In genomic region chr10:43601039-43601438, GRCm38 (mm10) we compare ENCODE assay signal across 17 mouse cellular contexts. TPM values are rescaled to one million over a fixed set of nuclear protein-coding genes. Genes with fewer than 3 reads are reported as not detected.
DNase-seq lines count a peak whose midpoint lies in the region; ATAC-seq lines count a peak whose summit lies in the region.
"Had no signal": no experiment of that assay in that cellular context is flagged by ENCODE, and none has a peak within 500 bp of the region (broad histone marks: within the 10 kb centered on the region; RNA-seq: fewer than 3 reads in every experiment).

No protein-coding gene starts in this region.

- 0 out of 2 replicates have a peak overlapping the region, but pooled peaks have one; percentile 74 for H3K27ac ChIP-seq in embryonic facial prominence, embryonic 12.5 days
- H3K27ac ChIP-seq in embryonic facial prominence, embryonic 10.5 days (replicated peaks), result no peak overlapping the region; the same call in 1 of the 2 replicates
- peak overlapping the region; percentile 66 for H3K27ac ChIP-seq in hindbrain, embryonic 15.5 days (replicated peaks)
- no peak overlapping the region for H3K27ac ChIP-seq in hindbrain, embryonic 16.5 days (ENCODE audit: low read depth, low read length)
- 0 out of 2 replicates have a peak overlapping the region, but pooled peaks have one; percentile 38 for H3K27ac ChIP-seq in liver, embryonic 15.5 days (replicated peaks)
- no peak overlapping the region for H3K27ac ChIP-seq in liver, embryonic 11.5 days (ENCODE audit: low read depth, low read length)
- H3K27ac ChIP-seq: limb, embryonic 13.5 days; lung, embryonic 15.5 days had no signal

- no peak for ATAC-seq in embryonic facial prominence, embryonic 12.5 days (ENCODE audit: insufficient number of reproducible peaks, insufficient read depth, low FRiP score, low TSS enrichment)
- ATAC-seq in hindbrain, embryonic 15.5 days (ENCODE audit: low FRiP score, low read depth), result no peak
- no peak for ATAC-seq in hindbrain, embryonic 16.5 days
- ATAC-seq in liver, embryonic 15.5 days (ENCODE audit: insufficient read depth), result no peak
- ATAC-seq in liver, embryonic 11.5 days (replicated peaks; ENCODE audit: low FRiP score), result no peak
- ATAC-seq: midbrain, embryonic 13.5 days had no signal

- H3K4me3 ChIP-seq in embryonic facial prominence, embryonic 12.5 days, result no peak overlapping the region
- no peak overlapping the region for H3K4me3 ChIP-seq in embryonic facial prominence, embryonic 10.5 days
- no peak overlapping the region for H3K4me3 ChIP-seq in hindbrain, embryonic 15.5 days
- no peak overlapping the region for H3K4me3 ChIP-seq in hindbrain, embryonic 16.5 days (ENCODE audit: low read length)
- H3K4me3 ChIP-seq in liver, embryonic 15.5 days (replicated peaks), result no peak overlapping the region
- no peak overlapping the region for H3K4me3 ChIP-seq in liver, embryonic 11.5 days (ENCODE audit: low read depth, low read length)
- H3K4me3 ChIP-seq: heart, embryonic 12.5 days; limb, embryonic 13.5 days; lung, embryonic 15.5 days; midbrain, embryonic 13.5 days had no signal

- no peak for DNase-seq in embryonic facial prominence, embryonic 10.5 days (ENCODE audit: low spot score)
- DNase-seq in liver, embryonic 11.5 days (ENCODE audit: low spot score), result no peak
- DNase-seq in layer of hippocampus, postnatal 25 days (ENCODE audit: extremely low spot score in 1 of 2, low spot score in 1 of 2), result no peak
- no peak for DNase-seq in spleen, postnatal 14 days (ENCODE audit: low spot score in 2 of 2)
- DNase-seq: adrenal gland, postnatal 10 days; cerebellum, adult 18-20 months; gastrocnemius, postnatal 14 days; right cerebral cortex, postnatal 4 days had no signal

- no peak overlapping the region for H3K9ac ChIP-seq in embryonic facial prominence, embryonic 12.5 days
- no peak overlapping the region for H3K9ac ChIP-seq in hindbrain, embryonic 15.5 days
- no peak overlapping the region for H3K9ac ChIP-seq in hindbrain, embryonic 16.5 days (ENCODE audit: low read depth, low read length)
- no peak overlapping the region for H3K9ac ChIP-seq in liver, embryonic 15.5 days
- no peak overlapping the region for H3K9ac ChIP-seq in liver, embryonic 11.5 days (ENCODE audit: low read depth, low read length)
- H3K9ac ChIP-seq: heart, embryonic 12.5 days; lung, embryonic 15.5 days had no signal

- H3K4me2 ChIP-seq in embryonic facial prominence, embryonic 12.5 days (replicated peaks), result no peak overlapping the region
- no peak overlapping the region for H3K4me2 ChIP-seq in hindbrain, embryonic 15.5 days
- no peak overlapping the region for H3K4me2 ChIP-seq in hindbrain, embryonic 16.5 days (ENCODE audit: low read length)
- H3K4me2 ChIP-seq in liver, embryonic 15.5 days, result no peak overlapping the region
- no peak overlapping the region for H3K4me2 ChIP-seq in liver, embryonic 11.5 days
- H3K4me2 ChIP-seq: heart, embryonic 12.5 days; midbrain, embryonic 13.5 days had no signal

- no peaks in the 10 kb centered on the region for H3K27me3 ChIP-seq in embryonic facial prominence, embryonic 12.5 days
- H3K27me3 ChIP-seq in embryonic facial prominence, embryonic 10.5 days (replicated peaks; ENCODE audit: low read depth, poor library complexity, severe bottlenecking), result no peaks in the 10 kb centered on the region
- H3K27me3 ChIP-seq in hindbrain, embryonic 15.5 days, result no peaks in the 10 kb centered on the region
- no peaks in the 10 kb centered on the region for H3K27me3 ChIP-seq in hindbrain, embryonic 16.5 days (replicated peaks; ENCODE audit: control insufficient read depth, insufficient read depth, low read length)
- no peaks in the 10 kb centered on the region for H3K27me3 ChIP-seq in liver, embryonic 15.5 days
- H3K27me3 ChIP-seq in liver, embryonic 11.5 days (replicated peaks; ENCODE audit: control insufficient read depth, insufficient read depth, low read length), result no peaks in the 10 kb centered on the region
- H3K27me3 ChIP-seq: CH12.LX; heart, embryonic 12.5 days; limb, embryonic 13.5 days; lung, embryonic 15.5 days; midbrain, embryonic 13.5 days had no signal

- H3K36me3 ChIP-seq in embryonic facial prominence, embryonic 12.5 days, result no peaks in the 10 kb centered on the region
- no peaks in the 10 kb centered on the region for H3K36me3 ChIP-seq in embryonic facial prominence, embryonic 10.5 days (replicated peaks)
- H3K36me3 ChIP-seq in hindbrain, embryonic 15.5 days, result no peaks in the 10 kb centered on the region
- H3K36me3 ChIP-seq in hindbrain, embryonic 16.5 days (ENCODE audit: control insufficient read depth, insufficient read depth, low read length), result no peaks in the 10 kb centered on the region
- peaks cover 51% of the 10 kb centered on the region for H3K36me3 ChIP-seq in liver, embryonic 15.5 days (replicated peaks)
- H3K36me3 ChIP-seq in liver, embryonic 11.5 days (ENCODE audit: control insufficient read depth, insufficient read depth, low read length), result no peaks in the 10 kb centered on the region
- H3K36me3 ChIP-seq: heart, embryonic 12.5 days; limb, embryonic 13.5 days; lung, embryonic 15.5 days; midbrain, embryonic 13.5 days had no signal

- H3K4me1 ChIP-seq in embryonic facial prominence, embryonic 12.5 days, result peaks cover 12% of the 10 kb centered on the region
- H3K4me1 ChIP-seq in embryonic facial prominence, embryonic 10.5 days, result peaks cover 15% of the 10 kb centered on the region
- H3K4me1 ChIP-seq in hindbrain, embryonic 15.5 days (replicated peaks), result peaks cover 14% of the 10 kb centered on the region
- no peaks in the 10 kb centered on the region; the same call in 1 of the 2 replicates for H3K4me1 ChIP-seq in hindbrain, embryonic 16.5 days (ENCODE audit: control insufficient read depth, insufficient read depth, low read depth, low read length)
- H3K4me1 ChIP-seq in liver, embryonic 15.5 days (replicated peaks), result peaks cover 80% of the 10 kb centered on the region
- peaks cover 17% of the 10 kb centered on the region for H3K4me1 ChIP-seq in liver, embryonic 11.5 days (replicated peaks; ENCODE audit: control insufficient read depth, insufficient read depth, low read length)
- H3K4me1 ChIP-seq: lung, embryonic 15.5 days had no signal

- 75% methylated on average over 1 of the region's 1 CpGs for WGBS in embryonic facial prominence, embryonic 12.5 days
- WGBS in embryonic facial prominence, embryonic 10.5 days, result 85% methylated on average over 1 of the region's 1 CpGs
- 86% methylated on average over 1 of the region's 1 CpGs for WGBS in hindbrain, embryonic 15.5 days
- 87% methylated on average over 1 of the region's 1 CpGs for WGBS in hindbrain, embryonic 16.5 days
- 77% methylated on average over 1 of the region's 1 CpGs for WGBS in liver, embryonic 15.5 days (ENCODE audit: insufficient replicate concordance)
- 71% methylated on average over 1 of the region's 1 CpGs for WGBS in liver, embryonic 11.5 days

- H3K9me3 ChIP-seq in embryonic facial prominence, embryonic 12.5 days, result no peaks in the 10 kb centered on the region
- no peaks in the 10 kb centered on the region for H3K9me3 ChIP-seq in embryonic facial prominence, embryonic 10.5 days
- H3K9me3 ChIP-seq in hindbrain, embryonic 15.5 days, result no peaks in the 10 kb centered on the region
- H3K9me3 ChIP-seq in hindbrain, embryonic 16.5 days (ENCODE audit: control insufficient read depth, low read length), result no peaks in the 10 kb centered on the region
- H3K9me3 ChIP-seq in liver, embryonic 15.5 days (replicated peaks), result no peaks in the 10 kb centered on the region
- H3K9me3 ChIP-seq in liver, embryonic 11.5 days (ENCODE audit: control insufficient read depth, low read length), result no peaks in the 10 kb centered on the region
- H3K9me3 ChIP-seq: heart, embryonic 12.5 days; limb, embryonic 13.5 days; lung, embryonic 15.5 days; midbrain, embryonic 13.5 days had no signal

RNA-seq across cellular contexts. Expression of gene Cd24a, which starts 23.0 kb away (rescaled TPM):
- polyA plus RNA-seq in embryonic facial prominence, embryonic 12.5 days (2016; fragmentation: Nextera tagmentation; extraction: Ambion mirVana), result 376 TPM in 2 replicates
- 362 and 367 TPM in 2 replicates for polyA plus RNA-seq in embryonic facial prominence, embryonic 10.5 days (2016; fragmentation: Nextera tagmentation; extraction: Ambion mirVana)
- 685 and 698 TPM in 2 replicates for polyA plus RNA-seq in hindbrain, embryonic 15.5 days (2015; fragmentation: Nextera tagmentation; extraction: Ambion mirVana)
- polyA plus RNA-seq in hindbrain, embryonic 16.5 days (2015; fragmentation: Nextera tagmentation; extraction: Ambion mirVana), result 546 and 598 TPM in 2 replicates
- 938 and 960 TPM in 2 replicates for polyA plus RNA-seq in liver, embryonic 15.5 days (2015; fragmentation: Nextera tagmentation; extraction: Ambion mirVana)
- polyA plus RNA-seq in liver, embryonic 11.5 days (2014; fragmentation: Nextera tagmentation; extraction: Ambion mirVana), result 420 and 459 TPM in 2 replicates
- 10 to 100 TPM; 15.0 to 16.6 TPM for total RNA-seq in layer of hippocampus, postnatal 25 days (2021)

Comparison
In these comparisons a context has a peak if more than half of its experiments do, and no peak if none do; other contexts are left out.
1. H3K27ac ChIP-seq: peak in embryonic facial prominence, embryonic 12.5 days (single experiment), hindbrain, embryonic 15.5 days (single experiment) and liver, embryonic 15.5 days (single experiment); none in embryonic facial prominence, embryonic 10.5 days (single experiment), hindbrain, embryonic 16.5 days (single experiment) and liver, embryonic 11.5 days (single experiment).